Mouse (Mus musculus): ENCODE results near the gene Mybpc2.

DNA sequence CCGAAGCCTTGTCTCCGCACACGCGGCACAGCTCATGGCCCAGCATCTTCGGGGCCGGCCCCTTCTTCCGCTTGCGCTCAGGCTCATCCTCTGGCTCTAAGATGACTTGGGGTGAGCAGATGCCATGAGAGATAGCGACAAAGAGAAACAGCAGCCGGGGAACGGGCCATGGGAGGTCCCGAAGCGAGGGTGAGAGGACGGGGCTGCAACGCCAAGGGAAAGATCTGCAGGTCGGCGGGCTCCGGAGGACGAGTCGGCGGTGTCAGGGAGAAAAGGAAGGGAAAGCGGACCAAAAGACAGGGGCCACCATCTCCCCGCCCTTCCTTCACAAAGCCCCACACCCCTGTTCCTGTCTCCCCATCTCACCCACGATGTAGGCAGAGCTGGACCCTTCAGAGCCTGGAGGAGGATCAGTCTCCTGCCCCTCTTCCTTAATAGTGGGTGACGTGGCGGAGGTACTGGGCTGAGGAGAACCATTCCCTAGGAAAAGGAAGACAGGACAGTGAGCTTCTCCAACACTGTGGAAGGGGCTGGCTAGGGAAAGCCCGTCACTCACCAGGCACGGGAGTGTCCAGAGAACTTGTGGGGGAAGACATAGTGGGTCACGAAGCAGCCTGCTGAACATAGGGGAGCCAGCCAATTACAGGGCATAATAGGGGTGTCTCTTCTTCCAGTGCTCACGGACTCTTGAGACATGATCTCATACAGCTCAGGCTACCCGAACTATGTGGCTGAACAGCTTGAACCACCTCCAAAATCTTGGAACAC is 27.9 kb upstream of the Mybpc2 start:
- TF ChIP-seq POLR2A (IDR thresholded peaks at IDR 0.05; ENCODE audit: insufficient read depth, low read depth, low read length) (no peak), CTCF (IDR thresholded peaks at IDR 0.05; ENCODE audit: insufficient read depth, low read depth, low read length) (no peak)

Data from olfactory bulb, adult 2 months (tissue).